Comparison of ENCODE assay signal across 8 mouse cellular contexts in genomic region chr12:84450351-84450717, GRCm38 (mm10). TPM values are rescaled to one million over a fixed set of nuclear protein-coding genes. Genes with fewer than 3 reads are reported as not detected.
DNase-seq lines count a peak whose midpoint lies in the region; ATAC-seq and TF ChIP-seq lines count a peak whose summit lies in the region.

No protein-coding gene starts in this region.

- WGBS in heart, embryonic 10.5 days = 0% methylated on average over 6 of the region's 6 CpGs
- 0% methylated on average over 6 of the region's 6 CpGs for WGBS in forebrain, postnatal 0 days
- WGBS in midbrain, embryonic 12.5 days = under 1% methylated on average over 6 of the region's 6 CpGs

- no peak for DNase-seq in heart, embryonic 10.5 days (ENCODE audit: low spot score)
- DNase-seq in heart, postnatal 25 days (ENCODE audit: low spot score) = no peak
- DNase-seq in NIH3T3 (ENCODE audit: low read depth) = peak; percentile 29
- peak; percentile 25 for DNase-seq in forebrain, postnatal 0 days
- peak; percentile 75 for DNase-seq in kidney, postnatal 14 days
- no peak for DNase-seq in B cell, adult 2 months
- no peak for DNase-seq in right cerebral cortex, postnatal 4 days

- no peak; the same call in 1 of the 2 replicates for ATAC-seq in forebrain, postnatal 0 days
- no peak; the same call in 1 of the 2 replicates for ATAC-seq in midbrain, embryonic 12.5 days (ENCODE audit: low FRiP score, low read depth)

- H3K4me3 ChIP-seq in heart, embryonic 10.5 days = peak overlapping the region; percentile 80
- H3K4me3 ChIP-seq in forebrain, postnatal 0 days (ENCODE audit: low read depth, low read length) = peak overlapping the region; percentile 85
- H3K4me3 ChIP-seq in midbrain, embryonic 12.5 days = peak overlapping the region; percentile 76

- no peak for TF ChIP-seq CTCF in forebrain, postnatal 0 days (IDR thresholded peaks at IDR 0.05; ENCODE audit: low read depth)

- peak overlapping the region; percentile 51 for H3K9ac ChIP-seq in forebrain, postnatal 0 days
- H3K9ac ChIP-seq in midbrain, embryonic 12.5 days (replicated peaks) = peak overlapping the region; percentile 69

- 0 out of 2 replicates have a peak, but pooled peaks cover 6% of the 10 kb centered on the region for H3K27me3 ChIP-seq in heart, embryonic 10.5 days (ENCODE audit: insufficient read depth, poor library complexity, severe bottlenecking)
- H3K27me3 ChIP-seq in forebrain, postnatal 0 days (ENCODE audit: insufficient read depth, low read length) = no peaks in the 10 kb centered on the region
- H3K27me3 ChIP-seq in midbrain, embryonic 12.5 days = no peaks in the 10 kb centered on the region; the same call in 1 of the 2 replicates

- peak overlapping the region; percentile 65 for H3K4me2 ChIP-seq in forebrain, postnatal 0 days (ENCODE audit: low read depth)
- H3K4me2 ChIP-seq in midbrain, embryonic 12.5 days (replicated peaks) = peak overlapping the region; percentile 87

- H3K4me1 ChIP-seq in heart, embryonic 10.5 days = peaks cover 26% of the 10 kb centered on the region; the same call in 1 of the 2 replicates
- peaks cover 13% of the 10 kb centered on the region; the same call in 1 of the 2 replicates for H3K4me1 ChIP-seq in forebrain, postnatal 0 days (ENCODE audit: insufficient read depth)
- H3K4me1 ChIP-seq in midbrain, embryonic 12.5 days = peaks cover 16% of the 10 kb centered on the region

- no peaks in the 10 kb centered on the region for H3K36me3 ChIP-seq in heart, embryonic 10.5 days
- no peaks in the 10 kb centered on the region for H3K36me3 ChIP-seq in forebrain, postnatal 0 days (ENCODE audit: insufficient read depth)
- no peaks in the 10 kb centered on the region for H3K36me3 ChIP-seq in midbrain, embryonic 12.5 days

- H3K27ac ChIP-seq in heart, embryonic 10.5 days = peak overlapping the region; percentile 80
- peak overlapping the region; percentile 60 for H3K27ac ChIP-seq in forebrain, postnatal 0 days (ENCODE audit: low read depth, low read length)
- peak overlapping the region; percentile 49; the same call in 1 of the 2 replicates for H3K27ac ChIP-seq in midbrain, embryonic 12.5 days (replicated peaks)

- intact Hi-C loops in heart, postnatal 25 days (cut with DNase I) = loop anchor here (2.0 kb wide), 1 partner anchor 32 kb away; no protein-coding TSS in a partner anchor

- no peaks in the 10 kb centered on the region for H3K9me3 ChIP-seq in heart, embryonic 10.5 days
- no peaks in the 10 kb centered on the region for H3K9me3 ChIP-seq in forebrain, postnatal 0 days (ENCODE audit: low read length)
- no peaks in the 10 kb centered on the region for H3K9me3 ChIP-seq in midbrain, embryonic 12.5 days

RNA-seq across cellular contexts. Expression of gene Aldh6a1, which starts 0.5 kb away (rescaled TPM):
- 23.8 and 31.3 TPM in 2 replicates for polyA plus RNA-seq in heart, embryonic 10.5 days (2016; fragmentation: Nextera tagmentation; extraction: Ambion mirVana)
- total RNA-seq in heart, postnatal 25 days (2021) = 100 to 1,000 TPM; 178 to 183 TPM
- 29.8 and 35.9 TPM in 2 replicates for total RNA-seq in forebrain, postnatal 0 days (2014; rRNA removed)
- polyA plus RNA-seq in forebrain, postnatal 0 days (2015; fragmentation: Nextera tagmentation; extraction: Ambion mirVana) = 28.8 and 33.9 TPM in 2 replicates
- polyA plus RNA-seq in midbrain, embryonic 12.5 days (2016; fragmentation: Nextera tagmentation; extraction: Ambion mirVana) = 25.9 and 27.3 TPM in 2 replicates

RNA-seq across cellular contexts. Expression of gene Lin52, which starts 0.9 kb away (rescaled TPM):
- polyA plus RNA-seq in heart, embryonic 10.5 days (2016; fragmentation: Nextera tagmentation; extraction: Ambion mirVana) = 17.7 and 20.5 TPM in 2 replicates
- 10 to 100 TPM; 10.2 to 12.2 TPM for total RNA-seq in heart, postnatal 25 days (2021)
- total RNA-seq in forebrain, postnatal 0 days (2014; rRNA removed) = 18.2 and 22.1 TPM in 2 replicates
- 18.1 and 23.6 TPM in 2 replicates for polyA plus RNA-seq in forebrain, postnatal 0 days (2015; fragmentation: Nextera tagmentation; extraction: Ambion mirVana)
- polyA plus RNA-seq in midbrain, embryonic 12.5 days (2016; fragmentation: Nextera tagmentation; extraction: Ambion mirVana) = 36.0 and 37.0 TPM in 2 replicates

RNA-seq across cellular contexts. Expression of gene Rnf113a2, which starts 33.3 kb away (rescaled TPM):
- polyA plus RNA-seq in heart, embryonic 10.5 days (2016; fragmentation: Nextera tagmentation; extraction: Ambion mirVana) = 20.0 and 22.0 TPM in 2 replicates
- total RNA-seq in heart, postnatal 25 days (2021) = 1 to 10 TPM; 8.4 to 8.5 TPM
- 15.5 and 16.5 TPM in 2 replicates for total RNA-seq in forebrain, postnatal 0 days (2014; rRNA removed)
- 20.3 and 20.4 TPM in 2 replicates for polyA plus RNA-seq in forebrain, postnatal 0 days (2015; fragmentation: Nextera tagmentation; extraction: Ambion mirVana)
- polyA plus RNA-seq in midbrain, embryonic 12.5 days (2016; fragmentation: Nextera tagmentation; extraction: Ambion mirVana) = 27.7 and 28.7 TPM in 2 replicates

RNA-seq across cellular contexts. Expression of gene Bbof1, which starts 41.5 kb away (rescaled TPM):
- polyA plus RNA-seq in heart, embryonic 10.5 days (2016; fragmentation: Nextera tagmentation; extraction: Ambion mirVana) = 0.57 and 1.1 TPM in 2 replicates
- 1 to 10 TPM; 1.3 to 3.0 TPM for total RNA-seq in heart, postnatal 25 days (2021)
- total RNA-seq in forebrain, postnatal 0 days (2014; rRNA removed) = 3.0 and 4.0 TPM in 2 replicates
- 2.3 and 3.0 TPM in 2 replicates for polyA plus RNA-seq in forebrain, postnatal 0 days (2015; fragmentation: Nextera tagmentation; extraction: Ambion mirVana)
- polyA plus RNA-seq in midbrain, embryonic 12.5 days (2016; fragmentation: Nextera tagmentation; extraction: Ambion mirVana) = 2.6 and 2.7 TPM in 2 replicates

RNA-seq across cellular contexts. Expression of gene Entpd5, which starts 41.5 kb away (rescaled TPM):
- polyA plus RNA-seq in heart, embryonic 10.5 days (2016; fragmentation: Nextera tagmentation; extraction: Ambion mirVana) = 20.0 and 23.4 TPM in 2 replicates
- 10 to 100 TPM; 58.1 to 59.2 TPM for total RNA-seq in heart, postnatal 25 days (2021)
- 12.5 and 14.0 TPM in 2 replicates for total RNA-seq in forebrain, postnatal 0 days (2014; rRNA removed)
- 9.5 and 12.4 TPM in 2 replicates for polyA plus RNA-seq in forebrain, postnatal 0 days (2015; fragmentation: Nextera tagmentation; extraction: Ambion mirVana)
- 9.6 and 10.3 TPM in 2 replicates for polyA plus RNA-seq in midbrain, embryonic 12.5 days (2016; fragmentation: Nextera tagmentation; extraction: Ambion mirVana)

Comparison
In these comparisons a context has a peak if more than half of its experiments do, and no peak if none do; other contexts are left out.
1. DNase-seq: peak in NIH3T3 (single experiment), forebrain, postnatal 0 days (single experiment) and kidney, postnatal 14 days (single experiment); none in heart, embryonic 10.5 days (single experiment), heart, postnatal 25 days (single experiment), B cell, adult 2 months (0 of 2) and right cerebral cortex, postnatal 4 days (single experiment).
2. Peak in every context shown above with its lines, with median percentiles within 50 percentile points of each other: H3K27ac ChIP-seq and H3K4me3 ChIP-seq.